Mouse (Mus musculus): ENCODE measurements around the gene Lrrc8c.

Lrrc8c gene

GRCm38 (mm10) chr5:105519096-105519975, at the start of gene Lrrc8c:
Lrrc8c (plus strand) TSS chr5:105519388.
- peak; percentile 82 to 89 for DNase-seq

GRCm38 (mm10) chr5:105472983-105473705, 46.0 kb upstream of the Lrrc8c start:
- no peak for DNase-seq

GRCm38 (mm10) chr5:105477527-105477926, 41.7 kb upstream of the Lrrc8c start:
- DNase-seq: no peak

- DNase-seq: no peak
Measured at GRCm38 (mm10) chr5:105479673-105480072, 39.5 kb upstream of the Lrrc8c start.

GRCm38 (mm10) chr5:105480561-105480960, 38.6 kb upstream of the Lrrc8c start:
- no peak for DNase-seq

GRCm38 (mm10) chr5:105483632-105484031, 35.6 kb upstream of the Lrrc8c start:
- DNase-seq: no peak

GRCm38 (mm10) chr5:105484247-105484646, 34.9 kb upstream of the Lrrc8c start:
- peak; percentile 78 to 82 for DNase-seq

GRCm38 (mm10) chr5:105484891-105485290, 34.3 kb upstream of the Lrrc8c start:
- peak; percentile 69 to 71 for DNase-seq

GRCm38 (mm10) chr5:105490211-105490610, 29.0 kb upstream of the Lrrc8c start:
- DNase-seq: peak; percentile 51 to 60

GRCm38 (mm10) chr5:105491389-105491788, 27.8 kb upstream of the Lrrc8c start:
- DNase-seq: peak; percentile 70 to 81

- DNase-seq: peak; percentile 89
Measured at GRCm38 (mm10) chr5:105492367-105493246, 26.6 kb upstream of the Lrrc8c start.

GRCm38 (mm10) chr5:105493377-105493776, 25.8 kb upstream of the Lrrc8c start:
- no peak for DNase-seq

GRCm38 (mm10) chr5:105494246-105494917, 24.8 kb upstream of the Lrrc8c start:
- DNase-seq: peak in 1 of 2 experiments; percentile 13

- peak; percentile 67 to 74 for DNase-seq
Measured at GRCm38 (mm10) chr5:105494918-105495901, 24.0 kb upstream of the Lrrc8c start.

- DNase-seq: no peak
Measured at GRCm38 (mm10) chr5:105496133-105496532, 23.1 kb upstream of the Lrrc8c start.

- no peak for DNase-seq
Measured at GRCm38 (mm10) chr5:105496586-105496985, 22.6 kb upstream of the Lrrc8c start.

GRCm38 (mm10) chr5:105498429-105499000, 20.7 kb upstream of the Lrrc8c start:
- DNase-seq: no peak

- DNase-seq: no peak
Measured at GRCm38 (mm10) chr5:105499396-105499795, 19.8 kb upstream of the Lrrc8c start.

GRCm38 (mm10) chr5:105500132-105501121, 18.8 kb upstream of the Lrrc8c start:
- peak; percentile 40 to 45 for DNase-seq

All from cerebellum, postnatal 10 days (tissue).